Mouse (Mus musculus): Measurements from ENCODE around the gene Naa60. TPM values are rescaled to one million over a fixed set of nuclear protein-coding genes. Genes with fewer than 3 reads are reported as not detected.

Gene Naa60
- total RNA-seq, 2 experiments from 2014 or later, result 104 to 107 TPM

Small RNAs within 50 kb of the gene (microRNA-seq; reads per million reads assigned to microRNA genes)
- 0 reads per million in 2 experiments for gene Gm23493

Other genes with a start within 250 kb of the Naa60 start
- not detected for gene Mefv, start 154.3 kb upstream of the Naa60 start, total RNA-seq (2021)
- 10 to 100 TPM; 17.5 to 20.7 TPM for gene Zfp263, start 128.3 kb upstream of the Naa60 start, total RNA-seq (2021)
- not detected for gene Olfr15, start 41.5 kb upstream of the Naa60 start, total RNA-seq (2021)
- 1 to 10 TPM; 3.9 to 4.9 TPM for gene Zfp174, start 25.1 kb upstream of the Naa60 start, total RNA-seq (2021)
- 10 to 100 TPM; 21.8 to 23.2 TPM for gene Zfp597, start 12.2 kb downstream of the Naa60 start, total RNA-seq (2021)
- 1 to 10 TPM in 1 of 2 experiments, under 1 TPM in 1; 0.44 to 1.8 TPM for gene Gm20695, start 12.3 kb downstream of the Naa60 start, total RNA-seq (2021)
- 1 to 10 TPM; 4.4 to 4.8 TPM for gene 1700037C18Rik, start 36.3 kb downstream of the Naa60 start, total RNA-seq (2021)
- gene Cluap1, start 36.4 kb downstream of the Naa60 start, total RNA-seq (2021), result 10 to 100 TPM; 26.8 to 29.2 TPM
- 1 to 10 TPM; 1.3 to 2.0 TPM for gene Nlrc3, start 104.3 kb downstream of the Naa60 start, total RNA-seq (2021)
- 10 to 100 TPM; 44.1 to 45.4 TPM for gene Slx4, start 131.4 kb downstream of the Naa60 start, total RNA-seq (2021)
- gene Dnase1, start 164.6 kb downstream of the Naa60 start, total RNA-seq (2021), result not detected
- 10 to 100 TPM; 65.0 to 73.1 TPM for gene Trap1, start 205.5 kb downstream of the Naa60 start, total RNA-seq (2021)